Mouse (Mus musculus) T-helper 2 cell (primary cell): ENCODE results near the gene Cfl1.

Experiments
- in situ Hi-C: fragments of 300-600 bp; cut with MboI, MseI; formaldehyde crosslinking; loops from one replicate; pipeline ENCODE4 v1.15.1; 2025; ENCODE audit warnings: high pct_unique_total_duplicates

Cfl1 gene

DNA sequence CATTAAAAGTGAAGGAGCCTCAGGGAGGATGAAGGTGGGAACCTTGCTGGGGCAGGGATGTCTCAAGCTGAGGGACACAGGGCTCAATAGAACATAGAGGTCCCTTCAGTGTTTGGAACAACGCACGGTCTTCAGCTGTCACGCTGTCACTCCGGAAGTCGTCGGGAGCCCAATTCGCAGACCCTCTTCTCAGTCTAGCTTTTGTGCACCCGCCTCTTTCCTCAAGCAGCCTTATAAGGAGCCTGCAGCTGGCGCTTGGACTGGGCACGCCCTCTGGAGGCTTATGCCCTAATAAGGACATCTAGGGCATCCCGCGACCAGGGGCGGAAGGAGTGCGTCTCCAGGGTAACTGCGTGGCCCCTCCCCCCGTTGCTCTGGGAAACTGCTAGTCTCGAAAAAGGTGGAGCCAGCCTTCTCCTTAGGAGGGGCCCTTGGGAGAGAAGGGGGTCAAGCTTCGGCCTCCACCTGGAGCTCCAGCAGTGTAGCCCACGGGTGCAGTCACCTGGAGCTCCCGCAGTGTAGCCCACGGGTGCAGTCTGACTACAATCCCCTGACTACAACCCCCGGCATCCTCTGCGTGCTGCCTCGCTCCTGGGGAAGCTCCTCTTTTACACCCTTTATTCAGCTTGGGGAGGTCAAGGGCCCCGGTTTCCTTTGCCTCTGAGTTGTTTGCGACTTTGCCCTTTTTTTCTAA lies 1.2 kb upstream of the Cfl1 start:
- in situ Hi-C loops, result no loop called here

DNA sequence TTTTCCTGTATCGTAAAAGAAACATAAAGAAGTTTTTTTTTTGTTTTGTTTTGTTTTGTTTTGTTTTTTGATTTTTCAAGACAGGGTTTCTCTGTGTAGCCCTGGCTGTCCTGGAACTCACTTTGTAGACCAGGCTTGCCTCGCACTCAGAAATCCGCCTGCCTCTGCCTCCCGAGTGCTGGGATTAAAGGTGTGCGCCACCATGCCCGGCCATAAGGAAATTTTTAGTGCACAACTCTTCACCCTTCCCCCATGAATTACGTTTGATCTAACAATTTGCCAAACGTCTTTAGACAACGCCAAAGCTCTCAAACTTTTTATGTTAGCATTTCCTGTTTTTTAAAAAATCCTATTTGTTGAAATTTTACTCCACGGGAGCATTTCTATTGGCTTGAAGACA lies 534 bp upstream of the Cfl1 start:
- in situ Hi-C loops, result loop anchor here (5.0 kb wide), 1 partner anchor 808 kb away; no protein-coding TSS in a partner anchor

DNA sequence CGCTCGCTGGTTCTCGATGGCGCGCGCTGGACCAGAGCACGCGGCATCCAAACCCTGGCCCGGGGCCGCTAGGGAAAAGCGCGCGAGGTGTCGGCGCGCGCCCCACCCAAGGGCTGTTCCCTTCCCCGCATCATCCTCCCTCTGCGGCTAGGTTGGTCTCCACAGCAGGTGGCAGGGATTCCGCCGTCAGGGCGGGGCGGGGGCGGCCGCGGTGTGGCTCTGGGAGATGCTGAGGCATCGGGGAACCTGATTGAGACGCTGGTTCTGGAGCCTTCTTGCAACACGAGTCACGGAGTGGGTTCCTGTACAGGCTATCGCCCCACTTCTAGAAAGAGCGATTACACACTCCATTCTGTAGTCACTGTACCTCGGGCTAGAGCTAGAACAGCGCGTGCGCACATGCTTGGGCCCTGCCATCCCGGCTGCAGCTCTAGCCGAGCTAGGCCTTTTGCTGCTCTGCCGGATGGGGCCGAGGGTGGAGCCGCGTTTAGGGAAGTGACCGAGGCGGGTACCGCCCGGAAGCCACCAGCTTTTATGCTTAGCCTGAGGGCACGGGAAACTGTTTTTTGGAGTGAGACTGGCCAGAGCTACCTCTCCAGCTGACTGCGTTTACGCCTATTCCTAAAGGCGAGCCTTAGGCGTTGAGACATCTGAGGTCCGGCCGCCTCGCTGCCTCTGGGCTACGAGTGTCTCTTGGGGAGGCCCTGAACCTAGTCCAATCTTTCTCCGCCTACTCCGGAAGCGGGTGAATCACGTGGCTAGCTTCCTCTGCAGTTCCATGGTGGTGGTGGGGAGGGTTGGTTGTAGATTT lies 848 bp downstream of the Cfl1 start:
- in situ Hi-C loops, result loop anchor here (5.0 kb wide), 1 partner anchor 806 kb away; no protein-coding TSS in a partner anchor

DNA sequence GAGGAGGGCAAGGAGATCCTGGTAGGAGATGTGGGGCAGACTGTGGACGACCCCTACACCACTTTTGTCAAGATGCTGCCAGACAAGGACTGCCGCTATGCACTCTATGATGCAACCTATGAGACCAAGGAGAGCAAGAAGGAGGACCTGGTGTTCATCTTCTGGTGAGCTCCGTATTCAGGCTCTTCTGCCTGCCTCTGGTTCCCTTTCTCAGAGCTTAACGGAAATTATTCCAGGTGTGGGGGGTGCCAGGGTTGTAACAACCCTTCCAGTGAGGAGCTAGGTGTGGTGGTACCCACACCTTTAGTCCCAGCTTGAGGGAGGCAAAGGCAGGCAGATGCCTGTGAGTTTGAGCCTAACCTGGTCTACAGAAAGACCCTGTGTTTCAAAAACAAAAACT lies 2.4 kb downstream of the Cfl1 start:
- in situ Hi-C loops, result loop anchor here (5.0 kb wide), 1 partner anchor 805 kb away; no protein-coding TSS in a partner anchor

DNA sequence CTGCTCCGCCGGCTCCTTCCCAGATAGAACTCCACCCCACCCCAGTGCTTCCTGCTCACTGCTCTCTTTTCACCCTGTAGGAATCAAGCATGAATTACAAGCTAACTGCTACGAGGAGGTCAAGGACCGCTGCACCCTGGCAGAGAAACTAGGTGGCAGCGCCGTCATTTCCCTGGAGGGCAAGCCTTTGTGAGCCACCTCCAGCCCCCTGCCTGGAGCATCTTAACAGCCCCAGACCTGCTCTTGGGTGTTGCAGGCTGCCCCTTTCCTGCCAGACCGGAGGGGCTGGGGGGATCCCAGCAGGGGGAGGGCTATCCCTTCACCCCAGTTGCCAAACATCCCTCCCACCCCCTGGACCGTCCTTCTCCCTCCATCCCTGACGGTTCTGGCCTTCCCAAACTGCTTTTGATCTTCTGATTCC lies 3.1 kb downstream of the Cfl1 start:
- in situ Hi-C loops, result loop anchor here (5.0 kb wide), 1 partner anchor 804 kb away; no protein-coding TSS in a partner anchor

DNA sequence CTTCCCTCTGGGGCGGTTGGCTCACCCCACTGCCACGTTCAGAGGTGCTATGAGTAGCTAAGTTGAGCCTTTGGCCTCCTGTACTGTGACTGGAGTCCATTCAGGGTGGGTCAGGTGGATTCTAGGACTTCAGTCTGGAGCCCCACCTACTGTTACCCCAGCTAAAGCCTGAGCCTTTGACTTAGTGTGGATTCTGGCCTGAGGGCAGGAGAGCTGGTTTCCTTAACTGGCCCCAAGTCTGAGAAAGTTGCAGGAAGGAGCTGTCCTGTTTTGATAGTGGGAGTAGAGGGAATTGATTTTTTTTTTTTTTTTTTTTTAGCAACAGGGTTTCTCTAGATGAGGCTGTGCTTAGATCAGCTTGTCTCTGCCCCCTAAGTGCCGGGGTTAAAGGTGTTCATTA lies 4.1 kb downstream of the Cfl1 start:
- in situ Hi-C loops, result loop anchor here (5.0 kb wide), 1 partner anchor 803 kb away; no protein-coding TSS in a partner anchor

DNA sequence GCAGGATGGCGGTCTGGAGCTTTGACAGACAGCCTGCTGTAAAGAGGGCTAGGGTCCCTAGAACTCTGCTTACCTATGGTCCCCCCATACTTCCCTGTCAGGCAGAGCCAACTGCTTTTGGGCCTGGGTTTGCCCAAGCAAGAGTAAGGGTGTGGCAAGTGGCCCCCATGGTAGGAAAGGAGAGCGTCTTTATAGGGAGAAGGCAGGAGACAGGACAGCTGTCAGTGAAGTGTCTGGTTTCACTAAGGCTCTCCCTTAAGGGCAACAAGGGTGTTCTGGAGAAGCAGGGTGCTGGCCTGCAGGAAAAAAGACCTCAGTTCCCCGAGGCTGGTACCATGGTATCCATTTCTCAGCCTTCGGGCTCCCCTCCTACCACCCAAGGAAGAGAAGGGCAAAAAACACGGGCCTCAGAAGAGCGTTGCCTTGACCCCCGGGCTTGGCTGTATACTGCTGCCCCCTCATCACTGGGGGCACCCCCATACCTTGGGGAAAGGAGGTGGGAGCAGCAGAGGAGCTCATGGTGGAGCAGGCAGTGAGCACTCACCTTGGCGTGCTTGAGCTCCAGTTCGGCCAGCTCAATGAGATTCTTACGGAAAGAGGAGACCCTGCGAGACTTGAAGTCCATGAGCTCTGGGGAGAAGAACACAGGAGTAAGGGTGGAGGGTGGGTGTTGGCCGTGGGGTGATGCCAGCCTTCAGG lies 5.2 kb downstream of the Cfl1 start:
- in situ Hi-C loops, result no loop called here

DNA sequence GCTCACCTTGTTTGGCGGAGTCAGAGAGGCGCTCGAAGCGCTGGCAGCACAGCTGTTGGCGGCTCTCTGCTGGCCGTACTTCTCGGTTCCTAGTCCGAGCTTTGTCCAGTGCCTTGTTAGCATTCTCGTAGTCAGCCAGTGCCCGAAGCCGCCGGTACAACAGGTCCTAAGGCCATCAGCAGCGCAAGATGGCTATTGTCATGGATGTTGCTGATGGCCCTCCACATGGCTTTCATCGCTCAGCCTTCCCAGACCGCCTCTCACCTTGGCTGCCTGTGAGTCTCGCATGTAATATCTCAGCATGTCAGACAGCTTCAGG lies 5.8 kb downstream of the Cfl1 start:
- in situ Hi-C loops, result no loop called here

DNA sequence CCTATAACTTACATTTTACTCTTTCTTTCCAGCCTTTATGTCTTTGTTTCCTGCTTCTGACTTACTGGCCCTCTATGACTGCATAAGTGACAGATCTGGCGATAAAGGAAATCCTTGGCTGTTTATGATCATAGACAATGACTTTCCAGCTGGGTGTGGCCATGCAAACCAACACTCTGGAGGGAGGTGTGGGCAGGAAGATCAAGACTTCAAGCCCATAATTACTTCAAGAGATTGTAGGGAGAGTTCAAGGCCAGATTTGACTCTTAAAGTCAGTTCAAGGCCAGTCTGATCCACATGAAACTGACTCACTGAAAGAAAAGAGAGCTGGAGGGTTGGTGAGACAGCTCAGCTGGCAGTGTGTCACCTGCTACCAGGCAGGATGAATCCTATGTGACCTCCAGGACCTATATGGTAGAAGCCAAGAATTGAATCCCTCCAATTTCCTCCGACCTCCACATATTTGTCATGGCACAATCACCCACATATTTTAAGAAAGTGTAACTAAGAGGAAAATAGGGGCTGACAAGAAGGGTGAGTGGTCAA lies 10.1 kb downstream of the Cfl1 start:
- in situ Hi-C loops, result no loop called here

DNA sequence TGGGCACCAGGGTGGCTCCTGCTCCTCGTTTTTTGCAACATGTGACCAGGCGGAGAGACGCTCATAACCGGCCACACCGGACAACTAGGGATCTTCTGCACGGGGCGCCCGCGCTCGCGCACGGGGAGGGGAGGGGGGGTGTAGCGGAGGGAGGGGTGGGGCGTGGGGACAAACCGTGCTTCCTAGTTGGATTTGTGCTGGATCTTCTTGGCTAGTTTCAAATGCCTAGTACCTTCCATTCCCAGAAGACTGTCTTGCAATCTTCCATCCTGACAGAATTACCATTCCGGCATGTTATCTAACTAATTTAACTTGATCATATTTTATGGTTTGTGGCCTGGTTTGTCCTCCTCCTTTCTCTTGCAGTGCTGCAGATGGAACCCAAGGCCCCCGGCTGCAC lies 13.4 kb downstream of the Cfl1 start, which contains the start of gene 1700020D05Rik:
Gene 1700020D05Rik (minus strand): TSS at position 101 of the 400 bp plus-strand sequence.
- in situ Hi-C loops, result no loop called here

DNA sequence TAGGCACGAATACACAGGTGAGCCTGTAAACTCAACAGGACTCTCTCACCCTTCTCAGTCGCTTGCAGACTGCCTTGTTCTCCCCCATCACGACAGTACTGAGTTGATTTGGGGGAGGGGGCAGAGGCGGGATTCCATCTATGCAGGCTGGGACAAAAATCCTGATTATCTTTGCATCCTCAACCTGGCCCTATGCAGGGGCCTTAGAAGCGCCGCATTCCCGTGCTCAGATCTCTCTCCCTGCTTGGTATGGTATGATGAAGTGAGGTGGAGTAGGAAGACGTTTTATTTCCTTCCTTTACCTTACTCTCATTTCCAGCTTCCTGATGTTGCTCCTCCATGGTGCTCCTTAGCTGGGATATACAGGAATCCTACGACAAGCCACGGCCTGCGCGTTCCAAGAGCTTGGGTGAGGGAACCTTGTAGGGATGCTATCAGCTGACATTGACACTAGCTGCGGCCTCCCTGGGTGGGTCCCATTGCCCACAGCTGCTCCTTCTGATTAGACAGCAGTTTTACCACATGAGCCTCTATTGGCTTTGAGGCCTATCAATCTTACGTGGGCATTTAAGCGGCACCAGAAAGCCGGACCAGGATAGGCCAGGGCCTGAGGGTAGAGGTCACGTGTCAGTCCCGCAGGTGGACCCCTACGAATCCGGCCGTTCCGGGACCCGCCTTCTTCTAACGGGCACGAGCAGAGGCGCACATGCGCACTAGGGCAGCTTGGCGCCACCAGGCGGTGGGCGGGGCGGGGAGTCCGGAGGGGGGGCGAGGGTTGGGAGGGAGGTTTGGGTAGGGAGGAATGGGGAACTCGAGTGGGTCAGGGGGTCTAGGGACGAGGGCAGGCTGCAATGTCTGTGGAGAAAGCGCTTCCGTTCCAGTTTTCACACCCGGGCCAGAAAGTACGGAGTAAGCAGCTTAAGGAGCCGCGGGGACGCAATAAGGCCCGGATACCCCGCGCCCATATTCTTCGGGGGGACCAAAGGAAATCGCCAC lies 20.1 kb downstream of the Cfl1 start, which contains the start of gene Snx32:
Gene Snx32 (minus strand): TSS at position 508 of the 996 bp plus-strand sequence.
- in situ Hi-C loops, result no loop called here

DNA sequence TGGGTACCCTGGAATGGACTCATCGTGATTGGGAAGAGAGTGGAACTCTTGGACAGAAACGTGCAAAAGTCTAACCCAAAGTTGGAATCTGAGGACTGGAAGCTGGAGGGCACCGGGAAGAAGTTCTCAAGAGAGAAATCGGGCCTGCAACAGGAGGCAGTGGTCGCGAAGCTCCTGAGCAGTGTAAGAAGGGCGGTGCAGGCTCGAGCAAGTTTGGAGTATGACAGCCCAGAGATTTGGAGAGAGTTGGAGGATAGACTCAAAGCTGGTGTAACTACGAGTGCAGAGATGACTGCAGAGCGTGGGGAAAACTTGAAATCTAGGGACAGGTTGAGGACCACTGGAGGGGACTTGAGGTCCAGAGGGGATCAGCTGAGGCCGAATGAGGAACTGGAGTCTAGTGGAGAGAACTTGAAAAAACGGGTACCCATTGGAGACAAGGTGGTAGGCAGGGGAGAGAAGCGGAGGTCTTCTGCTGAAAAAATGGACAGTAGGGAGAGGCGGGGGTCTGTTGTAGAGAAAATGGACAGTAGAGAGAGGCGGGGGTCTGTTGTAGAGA lies 20.9 kb downstream of the Cfl1 start:
- in situ Hi-C loops, result no loop called here

DNA sequence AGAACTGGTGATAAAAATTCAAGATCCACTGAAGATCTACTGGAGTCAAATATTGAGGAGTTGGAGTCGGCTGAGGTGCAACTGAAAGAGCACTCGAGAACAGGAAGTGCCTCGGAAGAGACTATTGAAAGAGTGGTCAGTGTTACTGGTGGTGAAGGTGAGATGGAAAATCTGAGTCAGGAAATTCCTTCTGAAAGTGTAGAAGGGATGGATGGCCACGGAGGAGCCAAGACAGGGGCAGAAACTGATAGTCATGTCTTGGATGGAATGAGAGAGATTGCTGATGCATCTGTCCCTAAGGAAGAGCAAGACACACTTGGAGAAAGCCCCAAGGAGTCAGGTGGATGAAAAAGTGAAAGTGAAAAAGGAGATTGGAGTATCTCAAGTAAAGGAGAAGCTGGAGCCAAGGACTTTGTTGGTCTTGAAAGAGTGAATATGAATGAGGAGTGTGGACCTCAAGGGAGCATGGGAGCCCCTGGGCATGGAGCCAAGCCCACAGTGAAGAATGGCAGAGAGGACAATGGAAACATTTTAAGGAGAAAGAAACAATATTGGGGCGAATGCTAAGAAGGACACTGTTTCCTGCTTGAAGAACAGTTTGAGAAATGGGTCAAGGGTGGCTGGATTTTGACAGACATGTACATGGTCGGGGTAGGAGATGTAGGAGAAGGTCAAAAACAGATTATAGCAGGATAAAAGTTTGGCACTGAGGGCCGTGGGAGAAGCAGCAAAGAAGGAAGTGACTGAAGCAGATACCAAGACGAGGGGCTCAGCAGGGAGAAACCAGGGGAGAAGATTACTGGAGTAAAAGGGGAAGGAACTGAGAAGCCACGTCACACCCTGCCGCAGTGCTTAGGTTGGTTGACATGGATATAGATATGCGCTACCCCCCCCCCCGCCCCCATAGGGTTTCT lies 22.1 kb downstream of the Cfl1 start:
- in situ Hi-C loops, result no loop called here

DNA sequence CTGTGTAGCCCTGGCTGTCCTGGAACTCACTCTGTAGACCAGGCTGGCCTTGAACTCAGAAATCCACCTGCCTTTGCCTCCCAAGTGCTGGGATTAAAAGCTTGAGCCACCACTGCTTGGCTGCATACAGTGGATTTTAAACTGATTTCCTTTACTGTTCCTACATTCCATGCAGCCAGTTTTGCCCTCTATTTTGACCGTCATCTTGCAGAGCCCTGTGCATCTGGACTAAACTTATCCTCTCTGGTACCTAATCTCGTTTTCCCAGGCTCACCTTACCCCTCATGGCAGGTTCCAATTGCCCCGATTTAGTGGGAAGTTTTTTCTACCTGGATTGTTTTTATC lies 22.7 kb downstream of the Cfl1 start:
- in situ Hi-C loops, result no loop called here

DNA sequence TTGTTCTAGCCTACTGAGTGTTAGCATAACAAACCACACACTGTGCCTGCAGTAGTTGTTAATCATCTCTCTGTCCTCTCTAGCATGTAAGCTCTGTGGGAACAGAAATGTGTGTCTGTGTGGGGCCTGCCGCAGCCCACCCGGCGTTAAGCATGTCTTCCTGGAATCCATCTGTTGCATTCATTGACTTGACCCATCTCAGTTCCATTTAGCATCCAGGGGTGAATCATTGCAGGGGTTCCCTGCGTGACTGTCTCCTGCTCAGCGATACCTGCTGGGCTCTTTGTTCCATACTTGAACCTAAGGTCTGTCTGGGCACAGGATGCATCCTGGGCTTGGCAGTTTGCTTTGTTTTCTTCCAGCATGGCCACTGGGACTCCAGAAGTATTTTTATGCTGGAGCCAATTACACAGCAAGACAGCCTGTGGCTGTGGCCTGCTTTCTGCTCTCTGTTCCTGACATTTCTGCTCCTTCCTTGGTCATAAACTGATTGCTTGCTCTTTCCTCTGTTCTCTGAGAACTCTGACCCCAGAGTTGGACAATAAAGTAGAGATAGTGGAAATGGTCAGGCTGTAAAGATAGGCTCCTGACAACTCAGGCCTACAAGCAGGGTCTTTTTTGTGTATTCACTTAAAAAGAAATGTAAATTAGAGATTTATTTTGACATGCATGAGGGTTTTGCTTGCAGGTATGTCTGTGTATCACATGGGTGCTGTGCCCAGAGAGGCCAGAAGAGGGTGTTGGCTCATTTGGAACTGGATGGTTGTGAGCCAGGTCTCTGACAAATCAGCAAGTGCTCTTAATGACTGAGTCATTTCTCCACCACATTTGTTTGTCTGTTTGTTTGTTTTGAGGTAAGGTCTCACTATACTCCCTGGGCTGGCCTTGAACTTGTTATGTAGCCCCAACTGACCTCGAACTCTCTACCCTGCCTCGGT lies 25.9 kb downstream of the Cfl1 start:
- in situ Hi-C loops, result no loop called here

DNA sequence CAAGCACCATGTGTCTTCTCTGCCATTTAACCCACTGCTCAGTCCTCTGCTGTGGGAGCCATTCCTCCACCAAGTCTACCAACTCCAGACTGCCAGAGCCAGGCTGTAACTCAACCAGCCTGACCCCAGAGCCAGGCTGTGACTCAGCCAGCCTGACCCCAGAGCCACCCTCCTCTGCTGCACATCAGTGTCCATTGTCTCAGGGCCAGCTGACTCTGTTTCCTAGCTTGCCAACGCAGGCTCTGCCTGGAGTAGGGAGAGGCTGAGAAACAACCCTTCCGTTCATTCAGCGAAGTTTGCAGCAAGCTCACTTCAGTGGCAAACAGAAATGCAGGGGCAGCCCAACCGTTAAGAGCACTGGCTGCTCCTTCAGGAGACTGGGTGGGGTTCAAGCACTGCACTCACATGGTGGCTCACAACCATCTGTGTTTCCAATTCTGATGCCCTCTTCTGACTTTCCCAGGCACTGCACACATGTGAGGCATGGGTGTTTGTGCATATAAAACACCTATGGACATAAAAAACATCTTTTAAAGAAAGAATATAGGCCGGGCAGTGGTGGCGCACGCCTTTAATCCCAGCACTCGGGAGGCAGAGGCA lies 26.8 kb downstream of the Cfl1 start:
- in situ Hi-C loops, result no loop called here

DNA sequence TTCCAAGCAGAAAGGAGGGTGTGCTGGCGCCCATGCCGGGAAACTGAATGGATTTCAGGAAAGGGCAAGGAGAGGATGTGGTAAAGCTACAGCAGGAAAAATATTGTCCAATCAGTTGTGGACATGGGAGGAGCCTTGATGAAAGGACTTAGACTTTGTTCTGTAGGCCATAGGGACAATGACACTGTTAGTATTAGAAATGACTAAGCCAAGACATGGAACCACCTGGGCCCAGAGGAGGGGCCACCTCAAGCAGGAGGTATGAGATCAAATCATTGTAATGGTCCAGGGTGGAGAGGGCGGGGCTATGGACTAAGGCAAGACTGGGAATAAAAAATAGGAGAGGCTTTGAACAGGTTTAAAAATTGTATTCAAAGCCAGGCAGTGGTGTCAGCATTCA lies 28.5 kb downstream of the Cfl1 start:
- in situ Hi-C loops, result no loop called here

DNA sequence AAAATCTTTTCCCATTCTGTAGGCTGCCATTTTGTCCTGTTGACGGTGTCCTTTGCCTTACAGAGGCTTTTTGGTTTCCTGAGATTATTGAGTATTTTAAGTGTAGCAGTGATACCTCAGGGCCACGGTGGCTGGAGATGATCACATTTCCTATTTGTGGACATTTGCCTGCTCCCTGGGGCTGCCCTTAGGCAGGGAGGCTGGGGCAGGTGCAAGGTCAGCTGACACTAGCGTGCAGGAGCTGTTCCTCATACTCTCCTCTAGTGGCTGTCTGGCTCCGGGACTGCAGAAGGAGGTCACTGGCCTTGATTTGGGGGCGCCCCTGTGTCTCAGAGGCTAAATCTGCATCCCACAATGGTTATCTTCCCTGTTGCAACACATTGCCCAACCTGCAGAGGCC lies 34.9 kb downstream of the Cfl1 start:
- in situ Hi-C loops, result no loop called here
